Mouse (Mus musculus) ES-E14 (cell line): Measurements from ENCODE around the gene Ifit1bl1. TPM values are rescaled to one million over a fixed set of nuclear protein-coding genes. Genes with fewer than 3 reads are reported as not detected.
"Not testable (repeated sequence)": the region's sequence is repeated elsewhere in the genome, so short reads cannot be mapped to it uniquely, and the experiment has no call there.

Experiments
- DNase-seq: peaks from one replicate; pipeline ENCODE4 v3.0.0-alpha.2; 2013; ENCODE audit warnings: low read depth, low spot score
- H3K27ac ChIP-seq: 2 replicates; pipeline ENCODE4 v1.5.1; 2012; ENCODE audit warnings: low read depth, mild to moderate bottlenecking, low read length, moderate library complexity, mixed read lengths; ENCODE audit not compliant: poor library complexity, insufficient read depth, severe bottlenecking
- H3K36me3 ChIP-seq: 2 replicates; pipeline ENCODE4 v1.6.1; 2012; ENCODE audit warnings: mild to moderate bottlenecking, low read length, moderate library complexity, mixed read lengths; ENCODE audit not compliant: control insufficient read depth, poor library complexity, insufficient read depth, severe bottlenecking
- H3K4me1 ChIP-seq, 2 experiments: fragments of 150-350 bp in 1 of 2; sonication (generic) in 1 of 2; 2 replicates each; pipeline ENCODE4 v1.6.1; 2012; ENCODE audit warnings: low read length in 2 of 2, mild to moderate bottlenecking in 1 of 2, mixed read lengths in 1 of 2; ENCODE audit not compliant: control insufficient read depth in 2 of 2, insufficient read depth in 2 of 2, poor library complexity in 1 of 2
- H3K4me3 ChIP-seq, 2 experiments: fragments of 150-350 bp in 1 of 2; sonication (generic) in 1 of 2; 2 replicates each; pipeline ENCODE4 v1.5.1; 2012; ENCODE audit warnings: low read length in 2 of 2, low read depth in 1 of 2, mild to moderate bottlenecking in 1 of 2, mixed read lengths in 1 of 2; ENCODE audit not compliant: insufficient read depth in 1 of 2, poor library complexity in 1 of 2, severe bottlenecking in 1 of 2
- H3K9ac ChIP-seq: 2 replicates; pipeline ENCODE4 v1.6.1; 2012; ENCODE audit warnings: low read depth, mild to moderate bottlenecking, low read length, mixed read lengths; ENCODE audit not compliant: poor library complexity, insufficient read depth, severe bottlenecking
- H3K9me3 ChIP-seq: fragments of 150-350 bp; sonication (generic); 2 replicates; pipeline ENCODE4 v1.6.1; 2012; ENCODE audit warnings: low read depth, mild to moderate bottlenecking, low read length; ENCODE audit not compliant: control insufficient read depth, insufficient read depth
- CHD2 ChIP-seq: IDR thresholded peaks from 2 replicates; pipeline ENCODE4 v1.6.1; 2014; ENCODE audit warnings: mild to moderate bottlenecking, low read depth, low read length, inconsistent platforms
- HCFC1 ChIP-seq: IDR thresholded peaks from 2 replicates; pipeline ENCODE4 v1.6.1; 2012; ENCODE audit warnings: low read length, inconsistent platforms, borderline replicate concordance; ENCODE audit not compliant: insufficient read depth
- MAFK ChIP-seq: IDR thresholded peaks from 2 replicates; pipeline ENCODE4 v1.6.1; 2014; ENCODE audit warnings: mild to moderate bottlenecking, low read depth, low read length, inconsistent platforms; ENCODE audit not compliant: insufficient read depth
- ZC3H11A ChIP-seq: IDR thresholded peaks from 2 replicates; pipeline ENCODE4 v1.6.1; 2012; ENCODE audit warnings: low read depth, mild to moderate bottlenecking, inconsistent platforms, low read length, borderline replicate concordance
- ZNF384 ChIP-seq: IDR thresholded peaks from 2 replicates; pipeline ENCODE4 v1.6.1; 2012; ENCODE audit warnings: low read depth, low read length, inconsistent platforms
- in situ Hi-C, 2 experiments: fragments of 600-800 bp; cut with MboI; formaldehyde crosslinking; loops; one replicate each; pipeline ENCODE4 v1.15.1; 2025; ENCODE audit warnings: low sequenced_read_pairs in 2 of 2, inconsistent platforms in 1 of 2; ENCODE audit not compliant: unreplicated experiment in 2 of 2
- total RNA-seq: library from RNA; depleted of rRNA; stranded (reverse); fragments of 300-350 nt; gene quantifications from 2 replicates; pipeline ENCODE4 v1.2.3, GENCODE M21; 2012; rRNA removed

The Ifit1bl1 gene
- total RNA-seq: not detected in 2 replicates

DNA sequence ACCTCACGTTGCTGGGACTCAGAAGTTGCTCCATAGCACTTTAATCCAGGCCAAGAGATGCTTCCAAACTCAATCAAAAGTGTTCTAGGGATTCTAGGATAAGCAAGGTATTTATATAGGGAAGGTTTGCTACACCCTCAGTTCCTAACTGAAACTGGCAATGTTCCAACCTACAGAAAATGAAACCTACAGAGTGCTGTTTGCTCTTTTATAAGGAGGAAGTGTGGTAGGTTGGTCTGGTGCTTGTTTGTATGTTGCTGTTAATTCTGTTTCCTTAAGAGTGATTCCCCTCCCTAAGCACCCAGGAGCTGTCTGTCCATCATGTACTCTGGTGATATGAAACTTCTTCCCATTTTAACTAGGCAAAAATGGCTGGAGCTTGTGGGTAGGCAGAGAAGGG, at the start of gene Ifit1bl1:
Gene Ifit1bl1 (minus strand): TSS at position 69 of the 400 bp plus-strand sequence.
- H3K36me3 ChIP-seq, DNase-seq, H3K27ac ChIP-seq, H3K9ac ChIP-seq, H3K4me3 ChIP-seq, H3K4me1 ChIP-seq, H3K9me3 ChIP-seq, in situ Hi-C loops: not testable (repeated sequence)

GRCm38 (mm10) chr19:34650997-34651396, 49.2 kb upstream of the Ifit1bl1 start:
- Histone ChIP-seq H3K4me3 (no peak overlapping the region), H3K27ac (no peak overlapping the region), H3K9me3 (no peaks in the 10 kb centered on the region), H3K9ac (no peak overlapping the region), H3K4me1 (peaks cover 10 to 12% of the 10 kb centered on the region in 2 experiments), H3K36me3 (no peaks in the 10 kb centered on the region)
- TF ChIP-seq MAFK (no peak), CHD2 (no peak)
- in situ Hi-C loops: loop anchor here in 1 of 2 experiments (25.0 kb wide), 1 partner anchor 314 kb away; no protein-coding TSS in a partner anchor
- DNase-seq: no peak

- H3K4me1 ChIP-seq: peaks cover 8 to 9% of the 10 kb centered on the region in 2 experiments; a peak in 3 of 4 replicates
- no peaks in the 10 kb centered on the region for H3K9me3 ChIP-seq
- H3K27ac ChIP-seq: no peak overlapping the region
- in situ Hi-C loops: loop anchor here in 1 of 2 experiments (25.0 kb wide), 1 partner anchor 313 kb away; no protein-coding TSS in a partner anchor
- no peak overlapping the region for H3K4me3 ChIP-seq
- no peak for DNase-seq
- TF ChIP-seq ZC3H11A: no peak
- TF ChIP-seq ZNF384: no peak
- TF ChIP-seq HCFC1: no peak
- no peak for TF ChIP-seq CHD2
- H3K9ac ChIP-seq: no peak overlapping the region
- H3K36me3 ChIP-seq: no peaks in the 10 kb centered on the region
Measured at GRCm38 (mm10) chr19:34650276-34650675, 48.5 kb upstream of the Ifit1bl1 start.

DNA sequence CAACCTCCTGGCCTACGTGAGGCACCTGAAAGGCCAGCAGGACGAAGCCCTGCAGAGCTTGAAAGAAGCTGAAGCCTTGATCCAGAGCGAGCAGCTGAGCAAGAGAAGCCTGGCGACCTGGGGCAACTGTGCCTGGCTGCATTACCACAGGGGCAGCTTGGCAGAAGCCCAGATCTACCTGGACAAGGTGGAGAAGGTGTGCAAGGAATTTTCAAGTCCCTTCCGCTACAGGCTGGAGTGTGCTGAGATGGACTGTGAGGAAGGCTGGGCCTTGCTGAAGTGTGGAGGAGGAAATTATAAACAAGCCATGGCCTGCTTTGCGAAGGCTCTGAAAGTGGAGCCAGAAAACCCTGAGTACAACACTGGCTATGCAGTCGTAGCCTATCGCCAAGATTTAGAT, 45.9 kb upstream of the Ifit1bl1 start:
- H3K9me3 ChIP-seq, DNase-seq, H3K27ac ChIP-seq, in situ Hi-C loops, H3K4me1 ChIP-seq, H3K9ac ChIP-seq, H3K4me3 ChIP-seq, H3K36me3 ChIP-seq: not testable (repeated sequence)

GRCm38 (mm10) chr19:34642616-34643015, 40.9 kb upstream of the Ifit1bl1 start:
- Histone ChIP-seq H3K9ac (no peak overlapping the region), H3K9me3 (no peaks in the 10 kb centered on the region), H3K36me3 (no peaks in the 10 kb centered on the region), H3K27ac (no peak overlapping the region), H3K4me3 (no peak overlapping the region), H3K4me1 (no peaks in the 10 kb centered on the region)
- in situ Hi-C loops: no loop called here
- no peak for TF ChIP-seq ZNF384
- TF ChIP-seq ZC3H11A: no peak
- TF ChIP-seq CHD2: no peak
- TF ChIP-seq MAFK: no peak
- TF ChIP-seq HCFC1: no peak
- no peak for DNase-seq
